Mouse (Mus musculus) liver, embryonic 14.5 days (tissue): ENCODE data around the gene Kcnmb2. TPM values are rescaled to one million over a fixed set of nuclear protein-coding genes. Genes with fewer than 3 reads are reported as not detected.

Experiments used
- ATAC-seq: fragments of 200-750 bp; cut with Nextera tagmentation; 2 replicates; pipeline ENCODE4 v1.8.0; 2017; ENCODE audit warnings: moderate number of reproducible peaks, mild to moderate bottlenecking, moderate library complexity; ENCODE audit not compliant: insufficient read depth
- DNase-seq, 3 experiments: peaks; one replicate each; pipeline ENCODE4 v3.0.0-alpha.2; 2012 to 2013; ENCODE audit warnings: low read depth in 3 of 3, low spot score in 3 of 3
- H3K27ac ChIP-seq: fragments of 300-500 bp; sonication (generic); 2 replicates; pipeline ENCODE4 v1.5.1; 2014; ENCODE audit warnings: moderate library complexity, mild to moderate bottlenecking, control low read depth, inconsistent platforms
- H3K27me3 ChIP-seq: fragments of 300-500 bp; sonication (generic); 2 replicates; pipeline ENCODE4 v1.6.1; 2014; ENCODE audit warnings: mild to moderate bottlenecking, low read length, moderate library complexity; ENCODE audit not compliant: control insufficient read depth, insufficient read depth
- H3K36me3 ChIP-seq: fragments of 300-500 bp; sonication (generic); replicated peaks from 2 replicates; pipeline ENCODE4 v1.6.1; 2014; ENCODE audit warnings: low read depth; ENCODE audit not compliant: control insufficient read depth, insufficient read depth
- H3K4me1 ChIP-seq, 2 experiments: fragments of 200-500 bp in 1 of 2; fragments of 300-500 bp in 1 of 2; sonication (generic) in 1 of 2; replicated peaks; 2 replicates each; pipeline ENCODE4 v1.6.1; 2012 to 2014; ENCODE audit warnings: antibody characterized with exemption in 1 of 2, inconsistent platforms in 1 of 2, low read length in 1 of 2; ENCODE audit not compliant: control insufficient read depth in 2 of 2, insufficient read depth in 2 of 2
- H3K4me2 ChIP-seq: fragments of 300-500 bp; sonication (generic); 2 replicates; pipeline ENCODE4 v1.6.1; 2014; ENCODE audit warnings: low read depth, mild to moderate bottlenecking, control low read depth, moderate library complexity
- H3K4me3 ChIP-seq, 2 experiments: fragments of 200-500 bp in 1 of 2; fragments of 300-500 bp in 1 of 2; sonication (generic) in 1 of 2; 2 replicates each; pipeline ENCODE4 v1.5.1; 2012 to 2014; ENCODE audit warnings: low read depth in 2 of 2, low read length in 2 of 2, mild to moderate bottlenecking in 2 of 2, control low read depth in 1 of 2, inconsistent platforms in 1 of 2, moderate library complexity in 1 of 2; ENCODE audit not compliant: insufficient read depth in 1 of 2
- H3K9ac ChIP-seq: fragments of 300-500 bp; sonication (generic); replicated peaks from 2 replicates; pipeline ENCODE4 v1.6.1; 2014; ENCODE audit warnings: mild to moderate bottlenecking, control low read depth, moderate library complexity
- H3K9me3 ChIP-seq: fragments of 300-500 bp; sonication (generic); 2 replicates; pipeline ENCODE4 v1.6.1; 2016; ENCODE audit warnings: low read length, mixed read lengths; ENCODE audit not compliant: control insufficient read depth
- CTCF ChIP-seq: IDR thresholded peaks from 2 replicates; pipeline ENCODE4 v1.5.1; 2016; ENCODE audit warnings: antibody characterized with exemption, low read depth, control low read depth
- EP300 ChIP-seq: IDR thresholded peaks from 2 replicates; pipeline ENCODE4 v1.6.1; 2016; ENCODE audit warnings: antibody characterized with exemption, low read depth
- WGBS: fragments of 180-500 bp; shearing (Covaris S2); extraction: QIAGEN DNeasy Blood & Tissue Kit; methylation state at CpG from one replicate; pipeline ENCODE4 v1.1.7; 2014; ENCODE audit not compliant: insufficient replicate concordance; 5-methylcytosine and 5-hydroxymethylcytosine counted together
- polyA plus RNA-seq, 2 experiments: library from polyadenylated mRNA; depleted of rRNA in 1 of 2; stranded (reverse) in 1 of 2; unstranded in 1 of 2; fragments of >200 nt; fragmentation: Nextera tagmentation in 1 of 2; extraction: Ambion mirVana in 1 of 2; gene quantifications; 2 replicates each; pipeline versions ENCODE4 v1.2.1 to v1.2.3; 2012 to 2014

The Kcnmb2 gene
- polyA plus RNA-seq, 2 experiments, result 0.07 to 0.32 TPM

GRCm38 (mm10) chr3:31963076-31963475, 60.8 kb downstream of the Kcnmb2 start:
- H3K4me1 ChIP-seq, result no peaks in the 10 kb centered on the region
- no peak overlapping the region for H3K27ac ChIP-seq
- H3K9me3 ChIP-seq, result no peaks in the 10 kb centered on the region
- no peak overlapping the region for H3K4me2 ChIP-seq
- H3K9ac ChIP-seq, result no peak overlapping the region
- no peaks in the 10 kb centered on the region for H3K27me3 ChIP-seq
- ATAC-seq (no peak), DNase-seq (no peak)
- 63% methylated on average over 3 of the region's 3 CpGs for WGBS
- no peak for TF ChIP-seq EP300
- no peak overlapping the region for H3K4me3 ChIP-seq
- H3K36me3 ChIP-seq, result no peaks in the 10 kb centered on the region

- 14% methylated on average over 3 of the region's 3 CpGs for WGBS
- H3K36me3 ChIP-seq, result no peaks in the 10 kb centered on the region
These were observed 77.4 kb downstream of the Kcnmb2 start for GRCm38 (mm10) chr3:31979661-31980060.

DNA sequence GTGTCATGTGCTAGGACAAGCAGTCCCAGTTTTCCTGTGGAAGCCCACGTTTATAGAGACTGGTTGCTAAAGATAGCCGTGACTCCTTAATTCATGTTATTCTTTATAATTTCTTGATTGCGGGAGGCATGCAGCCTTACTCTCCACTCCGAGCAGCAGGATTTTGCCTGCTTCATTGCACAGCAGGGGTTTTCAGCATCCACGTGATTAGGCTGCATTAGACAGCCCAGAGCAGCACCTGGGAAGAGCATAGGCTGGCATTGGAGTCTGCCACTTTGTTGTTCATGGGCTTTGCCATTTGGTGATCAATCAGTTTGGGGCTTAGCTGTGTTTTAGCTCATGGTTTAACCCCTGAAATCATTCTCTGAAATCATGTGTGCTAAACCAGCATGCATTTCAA, 80.1 kb downstream of the Kcnmb2 start:
- no peak overlapping the region for H3K9ac ChIP-seq
- no peaks in the 10 kb centered on the region for H3K4me1 ChIP-seq
- no peak for TF ChIP-seq CTCF
- no peak for TF ChIP-seq EP300
- ATAC-seq (no peak), DNase-seq (no peak)
- no peak overlapping the region for H3K27ac ChIP-seq
- H3K9me3 ChIP-seq, result no peaks in the 10 kb centered on the region
- H3K36me3 ChIP-seq, result no peaks in the 10 kb centered on the region
- no peak overlapping the region for H3K4me2 ChIP-seq
- WGBS, result 44% methylated on average over 5 of the region's 5 CpGs
- H3K4me3 ChIP-seq, result no peak overlapping the region
- no peaks in the 10 kb centered on the region for H3K27me3 ChIP-seq

More at GRCm38 (mm10) chr3:31979661-31980060, 77.4 kb downstream of the Kcnmb2 start:
- DNase-seq (no peak), ATAC-seq (no peak)
- H3K27me3 ChIP-seq, result no peaks in the 10 kb centered on the region
- no peak overlapping the region for H3K9ac ChIP-seq
- H3K9me3 ChIP-seq, result no peaks in the 10 kb centered on the region
- H3K27ac ChIP-seq, result no peak overlapping the region
- H3K4me2 ChIP-seq, result no peak overlapping the region
- TF ChIP-seq EP300, result no peak
- no peak for TF ChIP-seq CTCF
- H3K4me3 ChIP-seq, result no peak overlapping the region
- no peaks in the 10 kb centered on the region for H3K4me1 ChIP-seq

GRCm38 (mm10) chr3:31985103-31985502, 82.8 kb downstream of the Kcnmb2 start:
- no peak overlapping the region for H3K9ac ChIP-seq
- no peak overlapping the region for H3K27ac ChIP-seq
- 61% methylated on average over 4 of the region's 4 CpGs for WGBS
- ATAC-seq (no peak), DNase-seq (no peak)
- no peak for TF ChIP-seq CTCF
- no peak for TF ChIP-seq EP300
- H3K9me3 ChIP-seq, result no peaks in the 10 kb centered on the region
- H3K4me1 ChIP-seq, result no peaks in the 10 kb centered on the region
- H3K36me3 ChIP-seq, result no peaks in the 10 kb centered on the region
- no peaks in the 10 kb centered on the region for H3K27me3 ChIP-seq
- H3K4me2 ChIP-seq, result no peak overlapping the region
- no peak overlapping the region for H3K4me3 ChIP-seq

- H3K27ac ChIP-seq, result no peak overlapping the region
- H3K27me3 ChIP-seq, result no peaks in the 10 kb centered on the region
- no peak overlapping the region for H3K4me2 ChIP-seq
- TF ChIP-seq EP300, result no peak
- TF ChIP-seq CTCF, result no peak
- no peak overlapping the region for H3K9ac ChIP-seq
- no peak for DNase-seq
- no peaks in the 10 kb centered on the region for H3K4me1 ChIP-seq
- H3K9me3 ChIP-seq, result no peaks in the 10 kb centered on the region
- ATAC-seq, result no peak
- H3K4me3 ChIP-seq, result no peak overlapping the region
- H3K36me3 ChIP-seq, result no peaks in the 10 kb centered on the region
- 56% methylated on average over 5 of the region's 5 CpGs for WGBS
These were observed 89.3 kb downstream of the Kcnmb2 start for GRCm38 (mm10) chr3:31991526-31992045.
